Mouse (Mus musculus) ES-E14 (cell line): ENCODE measurements around the gene Snap91. TPM values are rescaled to one million over a fixed set of nuclear protein-coding genes. Genes with fewer than 3 reads are reported as not detected.
A peak's percentile ranks its signal among the peaks of the same experiment; 100 is the strongest.

ENCODE experiments used
- DNase-seq: peaks from one replicate; pipeline ENCODE4 v3.0.0-alpha.2; 2013; ENCODE audit warnings: low read depth, low spot score
- H3K27ac ChIP-seq: 2 replicates; pipeline ENCODE4 v1.5.1; 2012; ENCODE audit warnings: low read depth, mild to moderate bottlenecking, low read length, moderate library complexity, mixed read lengths; ENCODE audit not compliant: poor library complexity, insufficient read depth, severe bottlenecking
- H3K36me3 ChIP-seq: 2 replicates; pipeline ENCODE4 v1.6.1; 2012; ENCODE audit warnings: mild to moderate bottlenecking, low read length, moderate library complexity, mixed read lengths; ENCODE audit not compliant: control insufficient read depth, poor library complexity, insufficient read depth, severe bottlenecking
- H3K4me1 ChIP-seq, 2 experiments: fragments of 150-350 bp in 1 of 2; sonication (generic) in 1 of 2; 2 replicates each; pipeline ENCODE4 v1.6.1; 2012; ENCODE audit warnings: low read length in 2 of 2, mild to moderate bottlenecking in 1 of 2, mixed read lengths in 1 of 2; ENCODE audit not compliant: control insufficient read depth in 2 of 2, insufficient read depth in 2 of 2, poor library complexity in 1 of 2
- H3K4me3 ChIP-seq, 2 experiments: fragments of 150-350 bp in 1 of 2; sonication (generic) in 1 of 2; 2 replicates each; pipeline ENCODE4 v1.5.1; 2012; ENCODE audit warnings: low read length in 2 of 2, low read depth in 1 of 2, mild to moderate bottlenecking in 1 of 2, mixed read lengths in 1 of 2; ENCODE audit not compliant: insufficient read depth in 1 of 2, poor library complexity in 1 of 2, severe bottlenecking in 1 of 2
- H3K9ac ChIP-seq: 2 replicates; pipeline ENCODE4 v1.6.1; 2012; ENCODE audit warnings: low read depth, mild to moderate bottlenecking, low read length, mixed read lengths; ENCODE audit not compliant: poor library complexity, insufficient read depth, severe bottlenecking
- H3K9me3 ChIP-seq: fragments of 150-350 bp; sonication (generic); 2 replicates; pipeline ENCODE4 v1.6.1; 2012; ENCODE audit warnings: low read depth, mild to moderate bottlenecking, low read length; ENCODE audit not compliant: control insufficient read depth, insufficient read depth
- CHD2 ChIP-seq: IDR thresholded peaks from 2 replicates; pipeline ENCODE4 v1.6.1; 2014; ENCODE audit warnings: mild to moderate bottlenecking, low read depth, low read length, inconsistent platforms
- HCFC1 ChIP-seq: IDR thresholded peaks from 2 replicates; pipeline ENCODE4 v1.6.1; 2012; ENCODE audit warnings: low read length, inconsistent platforms, borderline replicate concordance; ENCODE audit not compliant: insufficient read depth
- MAFK ChIP-seq: IDR thresholded peaks from 2 replicates; pipeline ENCODE4 v1.6.1; 2014; ENCODE audit warnings: mild to moderate bottlenecking, low read depth, low read length, inconsistent platforms; ENCODE audit not compliant: insufficient read depth
- ZC3H11A ChIP-seq: IDR thresholded peaks from 2 replicates; pipeline ENCODE4 v1.6.1; 2012; ENCODE audit warnings: low read depth, mild to moderate bottlenecking, inconsistent platforms, low read length, borderline replicate concordance
- ZNF384 ChIP-seq: IDR thresholded peaks from 2 replicates; pipeline ENCODE4 v1.6.1; 2012; ENCODE audit warnings: low read depth, low read length, inconsistent platforms
- in situ Hi-C, 2 experiments: fragments of 600-800 bp; cut with MboI; formaldehyde crosslinking; loops; one replicate each; pipeline ENCODE4 v1.15.1; 2025; ENCODE audit warnings: low sequenced_read_pairs in 2 of 2, inconsistent platforms in 1 of 2; ENCODE audit not compliant: unreplicated experiment in 2 of 2
- total RNA-seq: library from RNA; depleted of rRNA; stranded (reverse); fragments of 300-350 nt; gene quantifications from 2 replicates; pipeline ENCODE4 v1.2.3, GENCODE M21; 2012; rRNA removed

Snap91 gene
- 0.79 and 0.80 TPM in 2 replicates for total RNA-seq

GRCm38 (mm10) chr9:86880113-86880972 lies at the start of gene Snap91:
Snap91 (minus strand) TSS chr9:86880654.
- Histone ChIP-seq H3K4me1 (peaks cover 0 to 2% of the 10 kb centered on the region in 2 experiments; a peak in 1 of 4 replicates), H3K36me3 (no peaks in the 10 kb centered on the region), H3K4me3 (peak within 1 kb of the TSS; percentile 78 to 87), H3K9ac (peak within 1 kb of the TSS; percentile 46; the same call in 1 of the 2 replicates), H3K27ac (no peak within 1 kb of the TSS), H3K9me3 (no peaks in the 10 kb centered on the region)
- in situ Hi-C loops, result no loop called here
- no peak for TF ChIP-seq MAFK
- TF ChIP-seq ZC3H11A, result no peak
- peak; percentile 58 for DNase-seq

- in situ Hi-C loops, result no loop called here
- Histone ChIP-seq H3K9me3 (no peaks in the 10 kb centered on the region), H3K4me3 (no peak overlapping the region), H3K27ac (no peak overlapping the region), H3K4me1 (no peaks in the 10 kb centered on the region), H3K9ac (no peak overlapping the region), H3K36me3 (no peaks in the 10 kb centered on the region)
- no peak for DNase-seq
- TF ChIP-seq ZNF384 (no peak), MAFK (no peak), ZC3H11A (no peak), CHD2 (no peak), HCFC1 (no peak)
These were observed 46.1 kb upstream of the Snap91 start for GRCm38 (mm10) chr9:86926519-86926918.

GRCm38 (mm10) chr9:86925688-86926087 lies 45.2 kb upstream of the Snap91 start:
- no peaks in the 10 kb centered on the region for H3K9me3 ChIP-seq

GRCm38 (mm10) chr9:86922430-86922829 lies 42.0 kb upstream of the Snap91 start:
- Histone ChIP-seq H3K9ac (no peak overlapping the region), H3K4me3 (no peak overlapping the region), H3K27ac (no peak overlapping the region), H3K9me3 (no peaks in the 10 kb centered on the region), H3K36me3 (no peaks in the 10 kb centered on the region), H3K4me1 (no peaks in the 10 kb centered on the region)
- DNase-seq, result no peak
- in situ Hi-C loops, result no loop called here
- no peak for TF ChIP-seq HCFC1
- no peak for TF ChIP-seq MAFK
- TF ChIP-seq ZNF384, result no peak
- no peak for TF ChIP-seq CHD2
- no peak for TF ChIP-seq ZC3H11A

More at GRCm38 (mm10) chr9:86925688-86926087, 45.2 kb upstream of the Snap91 start:
- no peak overlapping the region for H3K27ac ChIP-seq
- no peak overlapping the region for H3K9ac ChIP-seq
- DNase-seq, result no peak
- no peak overlapping the region for H3K4me3 ChIP-seq
- in situ Hi-C loops, result no loop called here
- H3K36me3 ChIP-seq, result no peaks in the 10 kb centered on the region
- no peaks in the 10 kb centered on the region for H3K4me1 ChIP-seq
- TF ChIP-seq ZC3H11A, result no peak
- TF ChIP-seq HCFC1, result no peak
- no peak for TF ChIP-seq ZNF384
- no peak for TF ChIP-seq MAFK
- TF ChIP-seq CHD2, result no peak
